Mouse (Mus musculus) thymus, adult 2 months (tissue): ENCODE results near the gene Sptssb. TPM values are rescaled to one million over a fixed set of nuclear protein-coding genes. Genes with fewer than 3 reads are reported as not detected.

Source experiments
- DNase-seq: peaks from one replicate; pipeline ENCODE4 v3.0.0; 2021
- H3K27ac ChIP-seq: fragments of 200-500 bp; 2 replicates; pipeline ENCODE4 v1.5.1; 2012; ENCODE audit warnings: low read length, control low read depth; ENCODE audit not compliant: control insufficient read depth, insufficient read depth
- H3K27me3 ChIP-seq: fragments of 200-500 bp; 2 replicates; pipeline ENCODE4 v1.6.1; 2012; ENCODE audit warnings: mild to moderate bottlenecking, low read length, moderate library complexity, mixed read lengths; ENCODE audit not compliant: control insufficient read depth, insufficient read depth
- H3K36me3 ChIP-seq: fragments of 200-500 bp; 2 replicates; pipeline ENCODE4 v1.6.1; 2012; ENCODE audit warnings: mild to moderate bottlenecking, low read length, moderate library complexity; ENCODE audit not compliant: control insufficient read depth, insufficient read depth
- H3K4me1 ChIP-seq: fragments of 200-500 bp; replicated peaks from 2 replicates; pipeline ENCODE4 v1.6.1; 2012; ENCODE audit warnings: low read length; ENCODE audit not compliant: control insufficient read depth, insufficient read depth
- H3K4me3 ChIP-seq: fragments of 200-500 bp; 2 replicates; pipeline ENCODE4 v1.5.1; 2012; ENCODE audit warnings: mild to moderate bottlenecking, low read length, control low read depth, moderate library complexity; ENCODE audit not compliant: control insufficient read depth, insufficient read depth
- CTCF ChIP-seq: fragments of 200-500 bp; IDR thresholded peaks from 2 replicates; pipeline ENCODE4 v1.5.1; 2012; ENCODE audit warnings: mild to moderate bottlenecking, control low read depth, low read length, moderate library complexity, borderline replicate concordance; ENCODE audit not compliant: control insufficient read depth, poor library complexity, insufficient read depth; ENCODE audit errors: extremely low read depth
- POLR2A ChIP-seq: fragments of 200-500 bp; IDR thresholded peaks from 2 replicates; pipeline ENCODE4 v1.6.1; 2012; ENCODE audit warnings: mild to moderate bottlenecking, low read length, control low read depth, moderate library complexity; ENCODE audit not compliant: control insufficient read depth, poor library complexity, insufficient read depth; ENCODE audit errors: extremely low read depth
- WGBS: fragments of 180-500 bp; shearing (Covaris S2); methylation state at CpG from one replicate; pipeline ENCODE4 v1.1.7; 2018; 5-methylcytosine and 5-hydroxymethylcytosine counted together
- polyA plus RNA-seq: library from polyadenylated mRNA; depleted of rRNA; stranded (reverse); fragments of >200 nt; gene quantifications from 2 replicates; pipeline ENCODE4 v1.2.3, GENCODE M21; 2012

Sptssb gene
- polyA plus RNA-seq, 1 experiment = 5.5 TPM

DNA sequence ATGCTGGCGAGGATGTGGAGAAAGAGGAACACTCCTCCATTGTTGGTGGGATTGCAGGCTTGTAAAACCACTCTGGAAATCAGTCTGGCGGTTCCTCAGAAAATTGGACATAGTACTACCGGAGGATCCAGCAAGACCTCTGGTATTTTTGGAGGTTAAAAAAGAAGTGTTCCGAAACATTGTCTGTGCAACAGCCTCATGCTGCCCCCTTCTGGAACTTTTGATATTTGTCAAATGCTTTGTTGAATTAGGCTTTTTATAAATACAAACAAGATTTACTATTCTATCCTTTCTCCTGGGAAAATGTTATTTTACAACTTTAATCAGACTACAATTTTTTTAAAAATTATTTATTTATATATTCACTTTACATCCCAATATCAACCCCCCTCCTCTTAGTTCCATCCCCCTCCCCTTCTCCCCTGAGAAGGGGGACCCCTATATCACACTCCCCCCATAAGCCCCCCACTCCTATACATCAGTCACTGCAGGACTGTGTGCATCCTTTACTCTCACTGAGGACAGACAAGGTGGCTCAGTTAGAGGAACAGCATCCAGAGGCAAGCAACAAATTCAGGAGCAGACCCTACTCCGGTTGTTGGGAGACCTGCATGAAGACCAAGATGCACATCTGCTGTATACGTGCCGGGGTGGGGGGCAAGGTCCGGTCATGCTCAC, 38.3 kb upstream of the Sptssb start:
- no peaks in the 10 kb centered on the region for H3K36me3 ChIP-seq
- DNase-seq = no peak
- no peak overlapping the region for H3K4me3 ChIP-seq
- 79% methylated on average over 7 of the region's 8 CpGs for WGBS
- H3K27ac ChIP-seq = no peak overlapping the region
- no peaks in the 10 kb centered on the region for H3K27me3 ChIP-seq
- peaks cover 5% of the 10 kb centered on the region for H3K4me1 ChIP-seq
- no peak for TF ChIP-seq POLR2A
- TF ChIP-seq CTCF = no peak

DNA sequence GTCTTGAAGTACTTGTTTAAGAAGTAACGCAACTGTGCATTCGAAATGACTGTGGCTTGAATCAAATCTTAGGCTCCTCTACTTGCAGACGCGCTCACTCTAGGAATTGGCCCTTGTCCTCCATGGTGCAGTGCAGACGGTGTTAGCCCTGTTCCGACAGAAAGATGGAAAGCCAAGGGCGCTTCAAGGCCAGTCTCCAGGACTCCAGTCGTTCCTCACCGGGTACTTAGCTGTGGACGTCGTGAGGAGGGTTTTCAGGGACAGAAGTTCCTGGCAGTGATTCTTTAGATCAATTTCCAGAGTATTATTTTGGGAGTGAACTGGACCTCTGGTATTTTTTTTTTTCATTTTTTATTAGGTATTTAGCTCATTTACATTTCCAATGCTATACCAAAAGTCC, 35.8 kb upstream of the Sptssb start:
- 98% methylated on average over 11 of the region's 11 CpGs for WGBS
- H3K36me3 ChIP-seq = no peaks in the 10 kb centered on the region
- no peaks in the 10 kb centered on the region for H3K27me3 ChIP-seq
- H3K27ac ChIP-seq = no peak overlapping the region
- DNase-seq = no peak
- TF ChIP-seq CTCF (no peak), POLR2A (no peak)
- no peak overlapping the region for H3K4me3 ChIP-seq
- no peaks in the 10 kb centered on the region for H3K4me1 ChIP-seq

DNA sequence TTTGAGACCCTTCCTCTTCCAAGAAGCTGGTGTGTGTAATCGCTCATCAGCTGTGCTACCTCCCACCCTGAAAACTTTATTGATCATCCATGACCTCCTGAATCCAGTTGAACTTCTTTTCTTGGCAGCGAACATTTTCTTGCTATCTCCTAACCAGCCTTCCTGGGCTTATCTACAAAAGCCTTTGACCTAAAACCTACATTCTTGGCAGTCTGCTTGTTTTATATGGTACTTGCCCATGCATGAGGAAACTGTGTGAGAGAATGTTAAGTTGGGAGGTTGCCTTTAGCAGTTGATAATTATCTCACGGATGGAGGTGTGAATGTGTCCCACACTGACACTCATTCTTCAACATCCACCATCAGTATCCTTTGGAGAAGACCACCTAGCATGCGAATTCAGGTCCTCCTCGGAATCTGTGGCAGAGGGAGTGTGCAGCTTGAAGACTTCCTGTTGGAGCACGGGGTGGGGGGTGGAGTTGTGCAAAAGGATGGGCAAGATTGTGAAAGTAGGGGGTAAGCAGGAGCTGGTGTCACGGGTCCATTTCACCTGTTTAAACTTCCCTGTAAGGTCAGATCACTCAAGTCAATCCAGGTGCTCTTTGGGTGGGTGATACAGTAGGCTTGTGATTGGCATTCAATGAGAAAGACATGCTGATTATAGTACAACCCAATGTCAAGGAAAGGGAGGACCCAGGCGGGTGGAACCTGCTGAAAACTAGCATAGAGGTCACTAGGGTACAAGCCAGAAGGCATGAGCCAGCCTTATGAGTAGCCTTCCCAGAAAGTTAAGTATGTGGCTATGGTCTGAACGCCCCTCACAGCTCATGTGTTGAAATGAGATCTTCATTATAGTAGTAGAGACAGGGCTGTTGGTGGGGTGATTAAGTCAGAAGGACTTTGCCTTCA, 32.7 kb upstream of the Sptssb start:
- DNase-seq = no peak
- H3K4me3 ChIP-seq = no peak overlapping the region
- 87% methylated on average over 9 of the region's 9 CpGs for WGBS

DNA sequence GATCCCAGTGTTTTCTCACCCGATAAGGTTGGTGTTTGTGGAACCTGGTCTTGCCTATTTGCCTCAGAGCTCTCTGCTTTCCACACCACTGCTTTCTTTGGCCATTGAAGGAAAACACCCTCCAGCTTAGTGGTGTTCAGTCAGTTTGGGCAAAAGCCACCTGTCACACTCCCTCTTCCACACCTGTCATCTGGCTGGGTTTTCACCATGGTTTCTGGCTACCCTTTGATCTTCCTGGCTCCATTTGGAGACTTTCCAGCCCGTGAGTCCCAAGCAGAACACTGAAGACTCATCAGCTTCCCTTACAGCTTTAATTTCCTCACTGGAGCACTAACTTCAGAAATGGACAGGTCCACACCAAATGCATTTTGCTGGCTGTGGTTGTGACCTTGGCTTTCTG, 26.1 kb upstream of the Sptssb start:
- Histone ChIP-seq H3K4me1 (no peaks in the 10 kb centered on the region), H3K27ac (no peak overlapping the region), H3K27me3 (no peaks in the 10 kb centered on the region), H3K4me3 (no peak overlapping the region), H3K36me3 (no peaks in the 10 kb centered on the region)
- 66% methylated on average over 2 of the region's 2 CpGs for WGBS
- TF ChIP-seq POLR2A = no peak
- no peak for TF ChIP-seq CTCF
- no peak for DNase-seq

More for the DNA sequence above, 32.7 kb upstream of the Sptssb start:
- Histone ChIP-seq H3K27ac (no peak overlapping the region), H3K27me3 (no peaks in the 10 kb centered on the region), H3K36me3 (no peaks in the 10 kb centered on the region), H3K4me1 (no peaks in the 10 kb centered on the region)
- no peak for TF ChIP-seq CTCF
- no peak for TF ChIP-seq POLR2A

DNA sequence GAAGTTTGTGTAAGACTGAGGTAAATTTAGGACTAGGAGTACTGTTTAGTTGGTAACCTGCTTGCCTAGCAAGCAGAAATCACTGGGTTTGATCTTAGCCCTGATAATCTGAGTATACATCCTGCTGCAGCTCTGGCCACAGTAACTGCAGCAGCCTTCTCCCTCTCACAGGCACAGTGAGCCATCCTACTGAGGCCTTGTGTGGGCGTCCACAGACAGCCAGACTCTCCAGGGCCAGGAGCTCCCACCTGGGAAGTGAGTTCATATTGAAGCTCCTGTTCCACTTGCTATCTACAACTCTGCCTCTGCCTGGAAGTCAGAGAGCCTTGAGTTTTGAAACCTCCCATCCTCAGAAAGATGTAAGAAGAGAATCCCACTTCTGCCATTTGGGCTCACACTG, 24.0 kb upstream of the Sptssb start:
- H3K36me3 ChIP-seq = no peaks in the 10 kb centered on the region
- H3K4me3 ChIP-seq = no peak overlapping the region
- H3K27me3 ChIP-seq = no peaks in the 10 kb centered on the region
- 68% methylated on average over 1 of the region's 1 CpGs for WGBS
- H3K4me1 ChIP-seq = no peaks in the 10 kb centered on the region
- DNase-seq = no peak
- no peak overlapping the region for H3K27ac ChIP-seq
- TF ChIP-seq POLR2A (no peak), CTCF (no peak)

DNA sequence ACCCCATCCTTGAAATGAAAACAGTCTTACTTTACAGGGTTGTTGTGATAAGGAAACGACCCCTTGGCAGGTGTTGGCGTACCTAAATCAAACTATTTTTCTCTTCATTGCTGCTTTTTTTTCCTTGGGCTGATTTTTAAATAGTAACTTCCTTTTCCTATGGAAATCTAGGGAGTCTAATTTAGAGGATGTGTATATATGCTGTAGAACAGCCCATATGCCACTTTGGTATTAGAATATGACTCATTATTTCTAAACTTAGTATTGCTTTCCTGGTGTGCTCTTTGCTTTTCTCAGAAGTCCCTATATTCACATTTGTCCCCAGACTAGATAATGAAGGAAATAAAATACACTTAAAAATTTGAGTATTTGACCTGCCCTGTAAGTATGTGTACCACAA, 17.8 kb upstream of the Sptssb start:
- Histone ChIP-seq H3K36me3 (no peaks in the 10 kb centered on the region), H3K4me1 (no peaks in the 10 kb centered on the region), H3K27me3 (no peaks in the 10 kb centered on the region), H3K27ac (no peak overlapping the region), H3K4me3 (no peak overlapping the region)
- DNase-seq = no peak
- 90% methylated on average over 2 of the region's 2 CpGs for WGBS
- no peak for TF ChIP-seq CTCF
- no peak for TF ChIP-seq POLR2A

GRCm38 (mm10) chr3:69874721-69875120, 15.0 kb upstream of the Sptssb start:
- no peak for DNase-seq
- whole genome bisulfite sequencing = 6% methylated on average over 3 of the region's 3 CpGs
- TF ChIP-seq POLR2A = no peak
- no peak for TF ChIP-seq CTCF
- no peak overlapping the region for H3K27ac ChIP-seq
- H3K4me1 ChIP-seq = no peaks in the 10 kb centered on the region
- H3K4me3 ChIP-seq = no peak overlapping the region
- no peaks in the 10 kb centered on the region for H3K27me3 ChIP-seq
- H3K36me3 ChIP-seq = no peaks in the 10 kb centered on the region
